Mouse (Mus musculus) left cerebral cortex, postnatal 25 days (tissue): ENCODE measurements around the gene Oxt. TPM values are rescaled to one million over a fixed set of nuclear protein-coding genes. Genes with fewer than 3 reads are reported as not detected.
A peak's percentile ranks its signal among the peaks of the same experiment; 100 is the strongest.
"Not testable (repeated sequence)": the region's sequence is repeated elsewhere in the genome, so short reads cannot be mapped to it uniquely, and the experiment has no call there.

Experiments
- DNase-seq, 2 experiments: peaks; one replicate each; pipeline ENCODE4 v3.0.0; 2022; ENCODE audit warnings: low spot score in 2 of 2, mixed read lengths in 1 of 2
- intact Hi-C: fragments of 180-260 bp; cut with DNase I; formaldehyde crosslinking; loops from one replicate; pipeline ENCODE4 v1.15.1; 2025
- total RNA-seq, 2 experiments: library from RNA; stranded (reverse); gene quantifications; 2 replicates each; pipeline ENCODE4 v1.2.3; 2021

Gene Oxt
- total RNA-seq, 2 experiments from 2014 or later = 1.9 to 2.2 TPM

GRCm38 (mm10) chr2:130576564-130576963 lies 591 bp downstream of the Oxt start:
- intact Hi-C loops, DNase-seq: not testable (repeated sequence)

GRCm38 (mm10) chr2:130577021-130577420 lies 1.0 kb downstream of the Oxt start:
- intact Hi-C loops = no loop called here

GRCm38 (mm10) chr2:130577632-130578031 lies 1.7 kb downstream of the Oxt start:
- DNase-seq = peak in 1 of 2 experiments; percentile 27
- intact Hi-C loops = no loop called here

More at GRCm38 (mm10) chr2:130577021-130577420, 1.0 kb downstream of the Oxt start:
- DNase-seq = no peak

GRCm38 (mm10) chr2:130578148-130578547 lies 2.2 kb downstream of the Oxt start:
- peak; percentile 57 to 78 for DNase-seq
- intact Hi-C loops = no loop called here

- DNase-seq = no peak
- intact Hi-C loops = no loop called here
Observed at GRCm38 (mm10) chr2:130579791-130580190, 3.8 kb downstream of the Oxt start.

- intact Hi-C loops = no loop called here
- DNase-seq = no peak
Observed at GRCm38 (mm10) chr2:130581201-130581600, 5.2 kb downstream of the Oxt start.

GRCm38 (mm10) chr2:130582552-130582951 lies 6.6 kb downstream of the Oxt start, which contains the start of gene Avp:
Gene Avp (minus strand): TSS chr2:130582554.
- no peak for DNase-seq
- intact Hi-C loops = no loop called here

GRCm38 (mm10) chr2:130583902-130584560 lies 8.1 kb downstream of the Oxt start:
- DNase-seq = no peak

GRCm38 (mm10) chr2:130586016-130586415 lies 10.0 kb downstream of the Oxt start:
- intact Hi-C loops = no loop called here
- DNase-seq = peak; percentile 42 to 91

More at GRCm38 (mm10) chr2:130583902-130584560, 8.1 kb downstream of the Oxt start:
- intact Hi-C loops = no loop called here

GRCm38 (mm10) chr2:130588373-130588772 lies 12.4 kb downstream of the Oxt start:
- intact Hi-C loops = no loop called here
- DNase-seq = no peak

GRCm38 (mm10) chr2:130589157-130589556 lies 13.2 kb downstream of the Oxt start:
- DNase-seq = no peak
- intact Hi-C loops = no loop called here

- intact Hi-C loops = no loop called here
Observed at GRCm38 (mm10) chr2:130589761-130590160, 13.8 kb downstream of the Oxt start.

GRCm38 (mm10) chr2:130591016-130591415 lies 15.0 kb downstream of the Oxt start:
- intact Hi-C loops = no loop called here

More at GRCm38 (mm10) chr2:130589761-130590160, 13.8 kb downstream of the Oxt start:
- DNase-seq = no peak

GRCm38 (mm10) chr2:130595596-130595995 lies 19.6 kb downstream of the Oxt start:
- no peak for DNase-seq
- intact Hi-C loops = no loop called here

More at GRCm38 (mm10) chr2:130591016-130591415, 15.0 kb downstream of the Oxt start:
- no peak for DNase-seq

- intact Hi-C loops = no loop called here
- peak; percentile 37 to 66 for DNase-seq
Observed at GRCm38 (mm10) chr2:130597601-130598010, 21.6 kb downstream of the Oxt start.

GRCm38 (mm10) chr2:130598399-130598798 lies 22.4 kb downstream of the Oxt start:
- no peak for DNase-seq
- intact Hi-C loops = no loop called here

GRCm38 (mm10) chr2:130602195-130602594 lies 26.2 kb downstream of the Oxt start:
- DNase-seq = no peak
- intact Hi-C loops = no loop called here

- intact Hi-C loops = no loop called here
- DNase-seq = no peak
Observed at GRCm38 (mm10) chr2:130613091-130613490, 37.1 kb downstream of the Oxt start.

- no peak for DNase-seq
- intact Hi-C loops = no loop called here
Observed at GRCm38 (mm10) chr2:130618972-130619371, 43.0 kb downstream of the Oxt start.
